Mouse (Mus musculus) liver, postnatal 0 days (tissue): ENCODE measurements at regions not wholly inside any gene's neighbourhood (a gene's known extent, or its start where the extent isn't known, plus 50 kb on each side); places are given as distances from the start of the nearest gene placed in this dataset.

Experiments used
- ATAC-seq: fragments of 200-750 bp; cut with Nextera tagmentation; 2 replicates; pipeline ENCODE4 v1.8.0; 2017; ENCODE audit warnings: mild to moderate bottlenecking, moderate library complexity
- DNase-seq: peaks from one replicate; pipeline ENCODE4 v3.0.0-alpha.2; 2016
- H3K27ac ChIP-seq: fragments of 300-500 bp; sonication (generic); 2 replicates; pipeline ENCODE4 v1.5.1; 2014; ENCODE audit warnings: antibody characterized with exemption, moderate library complexity, mild to moderate bottlenecking, low read depth
- H3K27me3 ChIP-seq: fragments of 300-500 bp; sonication (generic); 2 replicates; pipeline ENCODE4 v1.6.1; 2014; ENCODE audit warnings: low read length, control low read depth, mixed read lengths; ENCODE audit not compliant: insufficient read depth
- H3K36me3 ChIP-seq: fragments of 300-500 bp; sonication (generic); replicated peaks from 2 replicates; pipeline ENCODE4 v1.6.1; 2014; ENCODE audit warnings: mild to moderate bottlenecking, control low read depth, low read length, moderate library complexity, mixed read lengths; ENCODE audit not compliant: insufficient read depth
- H3K4me1 ChIP-seq: fragments of 300-500 bp; sonication (generic); 2 replicates; pipeline ENCODE4 v1.6.1; 2014; ENCODE audit warnings: antibody characterized with exemption, mild to moderate bottlenecking, control low read depth; ENCODE audit not compliant: insufficient read depth
- H3K4me2 ChIP-seq: fragments of 300-500 bp; sonication (generic); 2 replicates; pipeline ENCODE4 v1.6.1; 2014; ENCODE audit warnings: low read depth, mild to moderate bottlenecking, low read length, moderate library complexity, mixed read lengths
- H3K4me3 ChIP-seq: fragments of 300-500 bp; sonication (generic); 2 replicates; pipeline ENCODE4 v1.5.1; 2014; ENCODE audit warnings: low read depth, low read length
- H3K9ac ChIP-seq: fragments of 300-500 bp; sonication (generic); replicated peaks from 2 replicates; pipeline ENCODE4 v1.6.1; 2014; ENCODE audit warnings: mild to moderate bottlenecking, moderate library complexity
- H3K9me3 ChIP-seq: fragments of 300-500 bp; sonication (generic); 2 replicates; pipeline ENCODE4 v1.6.1; 2016; ENCODE audit warnings: mild to moderate bottlenecking, control low read depth, low read length, mixed read lengths
- CTCF ChIP-seq: sonication (generic); IDR thresholded peaks from 2 replicates; pipeline ENCODE4 v1.5.1; 2016; ENCODE audit warnings: antibody characterized with exemption, low read depth
- EP300 ChIP-seq: IDR thresholded peaks from 2 replicates; pipeline ENCODE4 v1.6.1; 2016; ENCODE audit warnings: antibody characterized with exemption, low read depth, mild to moderate bottlenecking
- WGBS: fragments of 180-500 bp; shearing (Covaris S2); extraction: QIAGEN DNeasy Blood & Tissue Kit; methylation state at CpG from one replicate; pipeline ENCODE4 v1.1.7; 2014; ENCODE audit not compliant: insufficient replicate concordance; 5-methylcytosine and 5-hydroxymethylcytosine counted together

GRCm38 (mm10) chr13:59939886-59940285 is 116.9 kb upstream of the Tut7 start:
- no peak overlapping the region for H3K4me3 ChIP-seq
- no peaks in the 10 kb centered on the region for H3K36me3 ChIP-seq
- 44% methylated on average over 5 of the region's 5 CpGs for WGBS
- no peaks in the 10 kb centered on the region for H3K9me3 ChIP-seq
- H3K27me3 ChIP-seq: 0 out of 2 replicates have a peak, but pooled peaks cover 4% of the 10 kb centered on the region
- no peak overlapping the region for H3K4me2 ChIP-seq
- H3K27ac ChIP-seq: no peak overlapping the region
- ATAC-seq (no peak), DNase-seq (no peak)
- no peaks in the 10 kb centered on the region for H3K4me1 ChIP-seq
- TF ChIP-seq CTCF: no peak
- no peak for TF ChIP-seq EP300
- no peak overlapping the region for H3K9ac ChIP-seq

- Histone ChIP-seq H3K9ac (no peak overlapping the region), H3K9me3 (no peaks in the 10 kb centered on the region), H3K4me1 (no peaks in the 10 kb centered on the region), H3K36me3 (no peaks in the 10 kb centered on the region), H3K27me3 (0 out of 2 replicates have a peak, but pooled peaks cover 4% of the 10 kb centered on the region), H3K4me3 (no peak overlapping the region), H3K27ac (no peak overlapping the region), H3K4me2 (no peak overlapping the region)
- ATAC-seq (no peak), DNase-seq (no peak)
- TF ChIP-seq EP300 (no peak), CTCF (peak; percentile 25; the same call in 1 of the 2 replicates)
- WGBS: 53% methylated on average over 3 of the region's 3 CpGs
Measured at GRCm38 (mm10) chr13:59937147-59937546, 114.2 kb upstream of the Tut7 start.

- no peaks in the 10 kb centered on the region for H3K9me3 ChIP-seq
- no peak for TF ChIP-seq EP300
- no peak for TF ChIP-seq CTCF
Measured at GRCm38 (mm10) chr13:59934556-59934955, 111.6 kb upstream of the Tut7 start.

GRCm38 (mm10) chr13:59934093-59934492 is 111.1 kb upstream of the Tut7 start:
- WGBS: 62% methylated on average over 1 of the region's 1 CpGs
- Histone ChIP-seq H3K4me2 (no peak overlapping the region), H3K27me3 (no peaks in the 10 kb centered on the region), H3K4me1 (no peaks in the 10 kb centered on the region), H3K36me3 (no peaks in the 10 kb centered on the region), H3K9me3 (no peaks in the 10 kb centered on the region), H3K9ac (no peak overlapping the region), H3K27ac (no peak overlapping the region), H3K4me3 (no peak overlapping the region)
- DNase-seq: no peak
- TF ChIP-seq CTCF: no peak
- no peak for TF ChIP-seq EP300
- no peak for ATAC-seq

More at GRCm38 (mm10) chr13:59934556-59934955, 111.6 kb upstream of the Tut7 start:
- Histone ChIP-seq H3K36me3 (no peaks in the 10 kb centered on the region), H3K4me3 (no peak overlapping the region), H3K27ac (no peak overlapping the region), H3K9ac (no peak overlapping the region), H3K4me1 (no peaks in the 10 kb centered on the region), H3K4me2 (no peak overlapping the region), H3K27me3 (no peaks in the 10 kb centered on the region)
- WGBS: 34% methylated on average over 1 of the region's 1 CpGs
- no peak for DNase-seq
- no peak for ATAC-seq

GRCm38 (mm10) chr13:59927379-59928111 is 104.6 kb upstream of the Tut7 start:
- ATAC-seq (no peak), DNase-seq (no peak)
- Histone ChIP-seq H3K4me3 (no peak overlapping the region), H3K9ac (no peak overlapping the region), H3K36me3 (no peaks in the 10 kb centered on the region), H3K27ac (no peak overlapping the region), H3K4me1 (no peaks in the 10 kb centered on the region), H3K4me2 (no peak overlapping the region), H3K9me3 (no peaks in the 10 kb centered on the region), H3K27me3 (no peaks in the 10 kb centered on the region)
- 73% methylated on average over 12 of the region's 12 CpGs for WGBS
- no peak for TF ChIP-seq CTCF

GRCm38 (mm10) chr13:59925845-59926481 is 103.0 kb upstream of the Tut7 start:
- H3K27ac ChIP-seq: no peak overlapping the region
- ATAC-seq: no peak
- no peaks in the 10 kb centered on the region for H3K4me1 ChIP-seq

More at GRCm38 (mm10) chr13:59925845-59926481, 103.0 kb upstream of the Tut7 start:
- no peaks in the 10 kb centered on the region for H3K36me3 ChIP-seq
- no peak overlapping the region for H3K4me3 ChIP-seq
- no peak for TF ChIP-seq CTCF
- no peak for TF ChIP-seq EP300
- no peak overlapping the region for H3K4me2 ChIP-seq
- no peaks in the 10 kb centered on the region for H3K9me3 ChIP-seq
- no peak for DNase-seq
- H3K27me3 ChIP-seq: no peaks in the 10 kb centered on the region
- H3K9ac ChIP-seq: no peak overlapping the region
- WGBS: 66% methylated on average over 8 of the region's 9 CpGs
